Mouse (Mus musculus) small intestine, adult 2 months (tissue): ENCODE data around the gene Klf7. TPM values are rescaled to one million over a fixed set of nuclear protein-coding genes. Genes with fewer than 3 reads are reported as not detected.

Experiments used
- H3K27ac ChIP-seq: fragments of 200-500 bp; 2 replicates; pipeline ENCODE4 v1.5.1; 2012; ENCODE audit warnings: low read depth, low read length, control low read depth, inconsistent platforms; ENCODE audit not compliant: insufficient read depth
- H3K27me3 ChIP-seq: fragments of 200-500 bp; 2 replicates; pipeline ENCODE4 v1.6.1; 2012; ENCODE audit warnings: mild to moderate bottlenecking, moderate library complexity, low read length, inconsistent platforms; ENCODE audit not compliant: control insufficient read depth, insufficient read depth
- H3K36me3 ChIP-seq: fragments of 200-500 bp; 2 replicates; pipeline ENCODE4 v1.6.1; 2012; ENCODE audit warnings: mild to moderate bottlenecking, low read length, control low read depth, inconsistent platforms; ENCODE audit not compliant: control insufficient read depth, insufficient read depth
- H3K4me1 ChIP-seq: fragments of 200-500 bp; 2 replicates; pipeline ENCODE4 v1.6.1; 2012; ENCODE audit warnings: low read length, inconsistent platforms, mixed read lengths; ENCODE audit not compliant: control insufficient read depth, insufficient read depth, insufficient read length
- H3K4me3 ChIP-seq: fragments of 200-500 bp; 2 replicates; pipeline ENCODE4 v1.5.1; 2012; ENCODE audit warnings: low read depth, mild to moderate bottlenecking, control low read depth, inconsistent platforms, low read length, moderate library complexity
- CTCF ChIP-seq: fragments of 200-500 bp; IDR thresholded peaks from 2 replicates; pipeline ENCODE4 v1.5.1; 2012; ENCODE audit warnings: low read depth, mild to moderate bottlenecking, control low read depth, inconsistent platforms, low read length, moderate library complexity, mixed read lengths; ENCODE audit not compliant: insufficient replicate concordance, insufficient read length; ENCODE audit errors: extremely low read depth
- POLR2A ChIP-seq: fragments of 200-500 bp; IDR thresholded peaks from 2 replicates; pipeline ENCODE4 v1.6.1; 2012; ENCODE audit warnings: low read depth, mild to moderate bottlenecking, control low read depth, inconsistent platforms, low read length, moderate library complexity
- WGBS: fragments of 180-500 bp; shearing (Covaris S2); methylation state at CpG from one replicate; pipeline ENCODE4 v1.1.7; 2018; 5-methylcytosine and 5-hydroxymethylcytosine counted together
- polyA plus RNA-seq: library from polyadenylated mRNA; depleted of rRNA; stranded (reverse); fragments of >200 nt; gene quantifications from 2 replicates; pipeline ENCODE4 v1.2.3, GENCODE M21; 2012

The Klf7 gene
- polyA plus RNA-seq, 1 experiment: 4.1 TPM

DNA sequence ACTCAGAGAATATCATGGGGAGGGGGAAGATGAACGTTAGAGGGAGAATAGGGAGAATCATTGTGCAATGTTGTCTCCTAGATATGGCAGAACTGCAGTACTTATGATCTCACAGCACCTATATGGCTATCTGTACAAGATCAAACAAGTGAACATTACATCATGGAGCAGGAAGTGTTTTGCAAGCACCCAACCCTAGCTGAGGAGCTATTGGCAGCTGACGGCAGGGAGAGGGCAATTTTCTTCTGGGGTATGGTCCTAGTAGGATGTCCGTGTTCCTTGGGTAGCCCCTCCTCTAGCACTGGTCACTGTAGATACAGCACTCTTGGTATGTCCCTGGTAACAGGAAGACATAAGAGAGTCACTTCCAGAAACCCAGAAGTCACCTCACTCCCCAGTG lies 17.4 kb downstream of the Klf7 start:
- WGBS: 32% methylated on average over 3 of the region's 3 CpGs
- Histone ChIP-seq H3K27ac (peak overlapping the region; percentile 38; the same call in 1 of the 2 replicates), H3K4me3 (no peak overlapping the region), H3K36me3 (0 out of 2 replicates have a peak, but pooled peaks cover 1% of the 10 kb centered on the region), H3K4me1 (peaks cover 11% of the 10 kb centered on the region; the same call in 1 of the 2 replicates), H3K27me3 (no peaks in the 10 kb centered on the region)
- no peak for TF ChIP-seq CTCF
- TF ChIP-seq POLR2A: no peak

DNA sequence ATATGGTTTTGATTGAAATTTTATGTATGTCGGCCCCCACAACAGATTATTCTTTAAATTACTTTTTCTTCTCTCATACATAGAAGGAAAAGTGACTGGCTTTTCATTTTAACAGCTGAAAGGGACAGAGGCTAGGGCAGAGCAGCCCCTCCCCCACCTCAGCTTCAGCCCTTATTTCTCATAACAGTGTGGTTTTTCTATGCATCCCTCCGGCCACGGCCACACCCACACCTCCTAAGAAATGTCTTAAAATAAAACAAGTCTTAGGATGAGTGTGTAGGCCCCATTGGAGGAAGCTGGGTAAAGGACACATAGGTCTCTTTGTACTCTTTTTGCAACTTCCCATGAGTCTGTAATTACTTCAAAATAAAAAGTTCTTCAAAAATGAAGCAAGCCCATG lies 20.8 kb downstream of the Klf7 start:
- Histone ChIP-seq H3K27me3 (no peaks in the 10 kb centered on the region), H3K4me3 (no peak overlapping the region), H3K4me1 (peaks cover 21% of the 10 kb centered on the region; the same call in 1 of the 2 replicates), H3K36me3 (0 out of 2 replicates have a peak, but pooled peaks cover 1% of the 10 kb centered on the region), H3K27ac (no peak overlapping the region)
- TF ChIP-seq CTCF: no peak
- no peak for TF ChIP-seq POLR2A
- WGBS: 76% methylated on average over 3 of the region's 3 CpGs

DNA sequence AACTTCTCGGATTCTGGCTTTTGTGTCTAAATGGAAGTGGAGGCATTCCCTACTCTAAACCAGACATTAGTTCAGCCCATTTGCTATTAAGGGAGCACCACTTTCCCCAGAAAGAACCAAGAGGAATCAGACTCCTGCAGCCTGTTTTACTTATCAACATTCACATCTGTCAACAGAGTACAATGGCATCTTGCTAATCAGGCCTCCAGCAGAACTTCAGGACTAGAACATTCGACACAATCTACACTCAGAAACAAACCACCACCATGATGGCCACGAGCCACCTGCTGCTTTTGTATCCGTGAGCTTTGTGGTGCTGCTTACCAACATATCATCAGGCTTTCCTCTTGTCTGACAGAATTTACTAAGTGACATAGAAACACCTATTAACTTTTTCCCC lies 23.3 kb downstream of the Klf7 start:
- no peak overlapping the region for H3K27ac ChIP-seq
- TF ChIP-seq CTCF: no peak
- no peak for TF ChIP-seq POLR2A
- WGBS: 61% methylated on average over 4 of the region's 4 CpGs

DNA sequence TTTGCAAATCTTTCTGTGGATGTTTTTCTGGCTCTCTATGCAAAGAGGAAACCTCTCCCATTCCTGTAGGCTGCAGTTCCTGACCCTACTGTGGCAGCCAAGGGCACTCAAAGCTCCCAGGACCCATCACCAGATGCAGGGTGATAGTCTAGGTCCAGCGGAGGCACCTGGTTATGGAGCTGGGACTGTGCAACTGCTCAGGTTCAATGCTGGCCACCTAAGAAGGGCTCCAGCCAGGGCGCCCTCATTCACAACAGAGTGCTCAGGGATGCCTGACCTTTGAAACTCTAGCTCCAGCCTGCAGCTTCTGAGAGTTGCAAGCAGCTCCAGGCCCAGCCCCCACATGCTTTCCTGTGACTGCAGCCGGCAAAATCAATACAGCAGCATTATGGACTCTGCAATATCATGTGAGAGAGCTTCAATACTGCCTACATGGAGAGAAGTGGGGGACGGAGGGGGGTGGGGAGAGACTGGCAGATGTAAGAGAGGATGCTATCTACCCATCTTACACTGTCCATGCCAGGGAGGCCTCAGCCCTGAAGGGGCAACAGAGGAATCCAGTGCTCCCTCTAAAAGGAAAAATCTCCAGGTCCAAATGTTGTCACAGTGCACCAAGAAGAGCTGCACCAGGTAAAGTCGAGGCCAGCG lies 24.3 kb downstream of the Klf7 start:
- no peaks in the 10 kb centered on the region for H3K27me3 ChIP-seq
- H3K4me3 ChIP-seq: no peak overlapping the region
- TF ChIP-seq CTCF (no peak), POLR2A (no peak)
- no peak overlapping the region for H3K27ac ChIP-seq
- 54% methylated on average over 6 of the region's 6 CpGs for whole genome bisulfite sequencing
- peaks cover 9% of the 10 kb centered on the region; the same call in 1 of the 2 replicates for H3K4me1 ChIP-seq
- H3K36me3 ChIP-seq: no peaks in the 10 kb centered on the region

More for the DNA sequence above, 23.3 kb downstream of the Klf7 start:
- no peaks in the 10 kb centered on the region for H3K27me3 ChIP-seq
- no peak overlapping the region for H3K4me3 ChIP-seq
- peaks cover 9% of the 10 kb centered on the region; the same call in 1 of the 2 replicates for H3K4me1 ChIP-seq
- H3K36me3 ChIP-seq: 0 out of 2 replicates have a peak, but pooled peaks cover 1% of the 10 kb centered on the region

DNA sequence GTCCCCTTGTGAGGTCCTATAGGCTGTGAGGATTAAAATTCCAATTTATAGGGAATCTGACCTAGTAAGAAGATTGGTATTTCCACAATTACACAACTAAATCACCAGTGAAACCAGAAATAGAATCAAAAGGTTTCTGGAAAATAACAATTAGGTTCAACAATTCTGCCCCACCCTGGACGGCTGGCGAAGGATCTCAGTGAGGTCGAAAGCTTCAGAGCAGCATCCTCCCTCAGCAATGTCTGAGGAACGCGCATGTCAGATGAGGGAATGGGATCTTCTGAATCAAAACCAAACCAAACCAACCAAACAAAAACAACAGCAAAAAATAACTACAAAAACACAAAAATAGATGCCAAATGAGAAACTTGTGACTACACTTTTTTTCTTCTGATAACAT lies 29.1 kb downstream of the Klf7 start:
- Histone ChIP-seq H3K36me3 (no peaks in the 10 kb centered on the region), H3K4me3 (no peak overlapping the region), H3K4me1 (peaks cover 14% of the 10 kb centered on the region; the same call in 1 of the 2 replicates), H3K27me3 (no peaks in the 10 kb centered on the region), H3K27ac (no peak overlapping the region)
- WGBS: 89% methylated on average over 5 of the region's 5 CpGs
- TF ChIP-seq POLR2A: no peak
- no peak for TF ChIP-seq CTCF

DNA sequence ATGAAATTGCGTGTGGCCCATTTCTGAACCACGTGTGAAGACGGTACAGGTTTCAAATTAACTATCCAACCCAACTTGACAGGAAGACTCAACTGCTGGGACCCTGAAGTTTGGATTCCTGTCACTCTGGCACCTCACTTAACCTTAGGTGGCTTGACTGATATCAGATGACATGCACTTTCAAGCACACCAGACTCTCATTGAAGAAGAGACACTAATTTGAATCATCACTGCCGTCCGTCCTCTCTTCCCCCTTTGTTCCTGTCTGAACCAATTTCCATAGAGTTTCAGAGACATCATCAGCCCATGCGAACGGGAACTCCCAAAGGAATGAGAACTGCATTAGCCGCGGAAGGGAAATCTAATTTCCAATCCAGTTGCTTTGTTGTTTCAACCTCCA lies 30.5 kb downstream of the Klf7 start:
- no peaks in the 10 kb centered on the region for H3K36me3 ChIP-seq
- H3K27me3 ChIP-seq: no peaks in the 10 kb centered on the region
- no peak for TF ChIP-seq CTCF
- no peak for TF ChIP-seq POLR2A
- H3K4me3 ChIP-seq: no peak overlapping the region
- H3K27ac ChIP-seq: no peak overlapping the region
- H3K4me1 ChIP-seq: peaks cover 8% of the 10 kb centered on the region; the same call in 1 of the 2 replicates
- WGBS: 92% methylated on average over 9 of the region's 9 CpGs

DNA sequence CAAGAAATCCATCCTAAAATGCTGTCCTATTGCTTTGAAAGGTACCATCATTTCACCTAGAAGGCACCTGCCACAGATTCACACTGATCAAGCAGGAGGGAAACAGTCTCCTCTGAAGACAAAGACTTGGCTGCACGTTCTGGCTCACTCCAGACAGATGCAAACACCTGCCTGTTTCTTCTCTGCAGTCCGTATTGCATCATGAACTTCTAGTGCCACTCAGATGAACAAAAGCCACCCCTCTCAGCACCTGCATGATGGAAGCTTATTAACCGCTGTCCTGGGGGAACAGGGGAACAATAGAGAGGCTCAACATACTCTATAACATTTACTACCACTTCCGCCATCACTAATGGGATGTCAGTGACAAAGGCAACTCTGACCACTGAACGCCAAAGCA lies 31.5 kb downstream of the Klf7 start:
- Histone ChIP-seq H3K27ac (no peak overlapping the region), H3K4me1 (peaks cover 8% of the 10 kb centered on the region; the same call in 1 of the 2 replicates), H3K36me3 (no peaks in the 10 kb centered on the region), H3K27me3 (no peaks in the 10 kb centered on the region), H3K4me3 (no peak overlapping the region)
- TF ChIP-seq POLR2A (no peak), CTCF (no peak)
- 80% methylated on average over 5 of the region's 5 CpGs for WGBS
